Mouse (Mus musculus) induced T-regulatory cell, adult 2 months (primary cell): ENCODE data around the gene Kif24.

ENCODE experiments used
- DNase-seq: peaks from one replicate; pipeline ENCODE4 v3.0.0-alpha.2; 2012; ENCODE audit warnings: low read depth

Gene Kif24

GRCm38 (mm10) chr4:41492951-41493350, 28.3 kb upstream of the Kif24 start:
- no peak for DNase-seq

GRCm38 (mm10) chr4:41481601-41482017, 16.9 kb upstream of the Kif24 start:
- DNase-seq = no peak

- DNase-seq = no peak
Measured at GRCm38 (mm10) chr4:41480254-41480653, 15.6 kb upstream of the Kif24 start.

GRCm38 (mm10) chr4:41479456-41479804, 14.7 kb upstream of the Kif24 start:
- no peak for DNase-seq

GRCm38 (mm10) chr4:41478751-41479455, 14.2 kb upstream of the Kif24 start:
- no peak for DNase-seq

- DNase-seq = no peak
Measured at GRCm38 (mm10) chr4:41477648-41478160, 13.0 kb upstream of the Kif24 start.

GRCm38 (mm10) chr4:41471384-41471689, 6.7 kb upstream of the Kif24 start:
- DNase-seq = no peak

GRCm38 (mm10) chr4:41470684-41471383, 6.1 kb upstream of the Kif24 start:
- no peak for DNase-seq

GRCm38 (mm10) chr4:41470051-41470683, 5.5 kb upstream of the Kif24 start:
- DNase-seq = no peak

- no peak for DNase-seq
Measured at GRCm38 (mm10) chr4:41469199-41469598, 4.5 kb upstream of the Kif24 start.

- peak; percentile 66 for DNase-seq
Measured at GRCm38 (mm10) chr4:41468396-41469080, 3.9 kb upstream of the Kif24 start.

GRCm38 (mm10) chr4:41465287-41465665, 589 bp upstream of the Kif24 start:
- no peak for DNase-seq

GRCm38 (mm10) chr4:41463051-41463738, 1.5 kb downstream of the Kif24 start:
- DNase-seq = peak; percentile 47

- DNase-seq = no peak
Measured at GRCm38 (mm10) chr4:41460690-41461089, 4.0 kb downstream of the Kif24 start.

- DNase-seq = no peak
Measured at GRCm38 (mm10) chr4:41447595-41447994, 17.1 kb downstream of the Kif24 start.

GRCm38 (mm10) chr4:41442790-41443302, 21.8 kb downstream of the Kif24 start:
- no peak for DNase-seq

- no peak for DNase-seq
Measured at GRCm38 (mm10) chr4:41438931-41439330, 25.8 kb downstream of the Kif24 start.

- no peak for DNase-seq
Measured at GRCm38 (mm10) chr4:41416966-41417365, 47.7 kb downstream of the Kif24 start.

GRCm38 (mm10) chr4:41409341-41409740, 55.3 kb downstream of the Kif24 start:
- DNase-seq = no peak

GRCm38 (mm10) chr4:41407353-41407752, 57.3 kb downstream of the Kif24 start:
- DNase-seq = no peak

GRCm38 (mm10) chr4:41406597-41406996, 58.1 kb downstream of the Kif24 start:
- no peak for DNase-seq

GRCm38 (mm10) chr4:41401573-41401972, 63.1 kb downstream of the Kif24 start:
- no peak for DNase-seq
